1 mouse cellular context compared by ENCODE assay signal in the genomic region with DNA sequence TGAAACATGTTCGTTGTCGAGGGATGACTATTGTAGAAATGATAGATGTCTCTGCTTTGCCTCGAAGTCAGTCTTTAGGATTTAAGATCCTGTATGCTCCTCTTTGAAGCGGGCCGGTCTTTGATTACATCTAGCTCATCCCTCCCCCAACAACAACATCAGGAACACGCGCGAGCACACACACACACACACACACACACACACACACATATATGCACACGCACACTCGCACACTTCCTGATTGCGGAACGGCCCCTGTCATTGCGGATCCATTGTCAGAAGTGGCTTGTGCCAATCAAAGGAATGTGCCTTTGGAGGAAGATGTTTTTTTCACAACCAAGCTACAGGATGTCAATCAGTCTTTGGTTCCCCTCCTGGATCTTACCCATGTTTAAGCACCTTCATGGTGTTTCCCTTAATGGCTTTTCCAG.
TF ChIP-seq lines count a peak whose summit lies in the region.

No protein-coding gene starts in this region.

TF ChIP-seq in MEL, 35 proteins besides CTCF, POLR2A, EP300 and RAD21 (continued from another document):
- TF ChIP-seq TCF12 (IDR thresholded peaks at IDR 0.05; ENCODE audit: low read depth, low read length) (peak; percentile 54; the same call in 1 of the 2 replicates), USF1 (IDR thresholded peaks at IDR 0.05; ENCODE audit: low read depth, low read length) (no peak), USF2 (IDR thresholded peaks at IDR 0.05; ENCODE audit: borderline replicate concordance in 1 of 2, insufficient read depth in 1 of 2, low read depth in 1 of 2, low read length in 2 of 2) (no peak), BHLHE40 (IDR thresholded peaks at IDR 0.05; ENCODE audit: borderline replicate concordance, low read depth, low read length) (peak; percentile 66; the same call in 1 of the 2 replicates), MAX (IDR thresholded peaks at IDR 0.05; ENCODE audit: low read length) (peak; percentile 78), SIN3A (IDR thresholded peaks at IDR 0.05; ENCODE audit: low read length) (peak; percentile 93), NRF1 (IDR thresholded peaks at IDR 0.05; ENCODE audit: insufficient read depth, low read depth, low read length, poor library complexity, severe bottlenecking) (0 out of 2 replicates have a peak, but pooled peaks have one; percentile 38), MXI1 (IDR thresholded peaks at IDR 0.05; ENCODE audit: low read depth, low read length) (peak; percentile 95), GATA1 (IDR thresholded peaks at IDR 0.05; ENCODE audit: low read depth, low read length) (0 out of 2 replicates have a peak, but pooled peaks have one; percentile 7), KAT2A (conservative IDR thresholded peaks at IDR 0.05; ENCODE audit: low read depth, low read length) (no peak), MYC (IDR thresholded peaks at IDR 0.05; ENCODE audit: low read depth, low read length) (peak; percentile 90), POLR2AphosphoS5 (IDR thresholded peaks at IDR 0.05; ENCODE audit: borderline replicate concordance, low read depth, low read length) (no peak), MYB (IDR thresholded peaks at IDR 0.05; ENCODE audit: low read depth, low read length) (no peak), E2F4 (IDR thresholded peaks at IDR 0.05; ENCODE audit: borderline replicate concordance, low read depth, low read length) (0 out of 2 replicates have a peak, but pooled peaks have one; percentile 42)
